Mouse (Mus musculus): ENCODE data around the gene Gatad2a. TPM values are rescaled to one million over a fixed set of nuclear protein-coding genes. Genes with fewer than 3 reads are reported as not detected.
"Not testable (repeated sequence)": the region's sequence is repeated elsewhere in the genome, so short reads cannot be mapped to it uniquely, and the experiment has no call there.

The Gatad2a gene
- total and polyA plus RNA-seq, 3 experiments, result 52.2 to 139 (median 99.3) TPM

GRCm38 (mm10) chr8:70005178-70005577 lies 9.0 kb upstream of the Gatad2a start:
- H3K9me3 ChIP-seq (replicated peaks), result no peaks in the 10 kb centered on the region
- H3K4me1 ChIP-seq (ENCODE audit: insufficient read depth, low read depth, low read length), result peaks cover 25% of the 10 kb centered on the region
- DNase-seq (ENCODE audit: low spot score), result no peak
- TF ChIP-seq GATA1 (IDR thresholded peaks at IDR 0.05; ENCODE audit: borderline replicate concordance, low read length) (no peak), GATA2 (IDR thresholded peaks at IDR 0.05; ENCODE audit: borderline replicate concordance, low read depth, low read length) (no peak), CTCF (IDR thresholded peaks at IDR 0.05; ENCODE audit: low read depth, low read length) (no peak), POLR2AphosphoS5 (IDR thresholded peaks at IDR 0.05; ENCODE audit: insufficient replicate concordance, low read depth, low read length) (no peak), TAL1 (conservative IDR thresholded peaks at IDR 0.05; ENCODE audit: low read depth, low read length) (no peak)
- peaks cover 8% of the 10 kb centered on the region for H3K27me3 ChIP-seq (ENCODE audit: insufficient read depth, low read length)
- no peak for ATAC-seq (ENCODE audit: extremely low read depth, insufficient number of reproducible peaks, low FRiP score, poor library complexity, severe bottlenecking)
- H3K4me3 ChIP-seq (ENCODE audit: low read depth, low read length), result no peak overlapping the region
- H3K36me3 ChIP-seq (replicated peaks), result no peaks in the 10 kb centered on the region

DNA sequence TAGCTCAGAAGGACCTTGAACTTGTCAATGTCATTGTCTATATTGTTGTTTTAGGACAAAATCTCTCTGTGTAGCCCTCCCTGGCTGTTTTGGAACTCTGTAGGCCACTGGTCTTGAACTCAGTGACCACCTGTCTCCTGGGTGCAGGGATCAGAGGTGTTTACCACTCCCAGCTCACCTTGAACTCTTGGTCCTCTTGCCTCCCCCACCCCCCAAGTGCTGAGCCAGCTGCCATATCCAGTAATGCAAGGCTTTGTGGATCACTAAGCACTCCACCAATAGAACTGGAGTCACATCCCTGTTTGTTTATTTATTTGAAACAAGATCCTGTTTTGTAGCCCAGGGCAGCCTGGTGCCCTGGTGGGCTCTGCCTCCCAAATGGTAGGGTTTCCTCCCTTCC lies 8.2 kb upstream of the Gatad2a start:
- Histone ChIP-seq H3K27me3 (ENCODE audit: insufficient read depth, low read length) (peaks cover 8% of the 10 kb centered on the region), H3K4me3 (ENCODE audit: low read depth, low read length) (no peak overlapping the region), H3K36me3 (replicated peaks) (no peaks in the 10 kb centered on the region), H3K9me3 (replicated peaks) (no peaks in the 10 kb centered on the region), H3K4me1 (ENCODE audit: insufficient read depth, low read depth, low read length) (peaks cover 25% of the 10 kb centered on the region)
- DNase-seq (ENCODE audit: low spot score), result no peak
- ATAC-seq (ENCODE audit: extremely low read depth, insufficient number of reproducible peaks, low FRiP score, poor library complexity, severe bottlenecking), result no peak
- TF ChIP-seq POLR2AphosphoS5 (IDR thresholded peaks at IDR 0.05; ENCODE audit: insufficient replicate concordance, low read depth, low read length), result no peak
- TF ChIP-seq GATA2 (IDR thresholded peaks at IDR 0.05; ENCODE audit: borderline replicate concordance, low read depth, low read length), result no peak
- no peak for TF ChIP-seq GATA1 (IDR thresholded peaks at IDR 0.05; ENCODE audit: borderline replicate concordance, low read length)
- no peak for TF ChIP-seq CTCF (IDR thresholded peaks at IDR 0.05; ENCODE audit: low read depth, low read length)
- no peak for TF ChIP-seq TAL1 (conservative IDR thresholded peaks at IDR 0.05; ENCODE audit: low read depth, low read length)

DNA sequence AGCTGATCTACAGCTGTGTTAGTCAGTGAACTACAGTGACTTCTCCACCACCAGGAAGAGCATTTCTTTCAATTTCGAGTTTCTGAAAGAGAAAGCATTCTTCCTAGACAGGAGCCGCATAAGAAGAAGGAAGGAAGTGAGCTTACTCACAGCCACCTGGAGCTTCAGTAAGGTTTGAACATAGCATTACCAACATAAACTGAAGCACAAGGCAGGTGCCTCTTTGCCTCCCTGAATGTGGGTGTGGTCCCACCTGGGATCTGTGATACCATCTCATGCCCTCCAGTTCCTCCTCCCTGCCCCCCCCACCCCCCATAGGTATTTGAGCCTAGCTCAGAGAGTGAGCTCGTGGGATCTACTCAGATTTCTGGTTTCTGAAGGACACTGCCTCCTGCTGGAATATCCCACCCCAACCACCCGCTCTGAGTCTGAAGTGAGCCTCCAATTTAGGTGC lies 7.0 kb upstream of the Gatad2a start:
- Histone ChIP-seq H3K4me1 (ENCODE audit: insufficient read depth, low read depth, low read length) (peaks cover 25% of the 10 kb centered on the region), H3K36me3 (replicated peaks) (no peaks in the 10 kb centered on the region), H3K9me3 (replicated peaks) (no peaks in the 10 kb centered on the region), H3K27me3 (ENCODE audit: insufficient read depth, low read length) (0 out of 2 replicates have a peak, but pooled peaks cover 3% of the 10 kb centered on the region), H3K4me3 (ENCODE audit: low read depth, low read length) (no peak overlapping the region)
- TF ChIP-seq POLR2AphosphoS5 (IDR thresholded peaks at IDR 0.05; ENCODE audit: insufficient replicate concordance, low read depth, low read length), result no peak
- ATAC-seq (ENCODE audit: extremely low read depth, insufficient number of reproducible peaks, low FRiP score, poor library complexity, severe bottlenecking), result no peak
- DNase-seq (ENCODE audit: low spot score), result no peak

- H3K4me3 ChIP-seq (ENCODE audit: low read depth, low read length), result peak overlapping the region; percentile 62; the same call in 1 of the 2 replicates
Measured at GRCm38 (mm10) chr8:70001892-70002191, 5.7 kb upstream of the Gatad2a start.

DNA sequence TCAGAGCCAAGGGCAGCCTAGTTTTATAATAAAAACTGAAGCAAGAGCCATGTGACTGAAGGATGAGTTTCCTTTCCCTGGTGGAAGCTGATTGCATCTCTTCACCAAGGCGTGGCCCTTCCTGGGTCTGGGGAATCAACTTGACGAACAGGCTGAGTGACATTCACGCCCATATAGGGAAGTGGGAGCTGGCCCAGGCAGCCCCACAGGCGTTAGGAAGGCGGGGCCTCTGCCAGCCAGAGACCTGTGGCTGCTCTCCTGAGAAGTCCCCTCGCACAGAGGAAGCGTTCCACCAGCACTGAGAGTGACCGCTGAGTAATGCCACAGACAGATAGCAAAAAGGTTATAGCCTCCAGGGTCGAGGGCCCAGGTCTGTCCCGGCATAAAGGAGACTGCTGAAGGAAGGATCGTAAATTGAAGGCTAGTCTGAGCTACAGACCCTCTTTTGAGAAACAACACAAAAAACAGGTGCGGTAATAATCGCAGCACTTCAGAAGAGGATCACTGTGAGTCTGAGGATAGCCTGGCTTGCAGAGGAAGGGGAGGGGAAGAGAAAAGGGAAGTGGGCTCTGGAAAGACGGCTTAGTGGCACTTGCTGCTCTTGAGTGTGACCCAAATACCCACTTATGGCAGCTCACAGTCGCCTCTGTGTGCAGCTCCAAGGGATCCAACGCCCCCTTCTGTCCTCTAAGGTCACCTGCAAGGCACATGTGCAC lies 5.2 kb upstream of the Gatad2a start:
- Histone ChIP-seq H3K27me3 (ENCODE audit: insufficient read depth, low read length) (0 out of 2 replicates have a peak, but pooled peaks cover 3% of the 10 kb centered on the region), H3K4me3 (ENCODE audit: low read depth, low read length) (peak overlapping the region; percentile 62), H3K36me3 (replicated peaks) (no peaks in the 10 kb centered on the region), H3K9me3 (replicated peaks) (no peaks in the 10 kb centered on the region), H3K4me1 (ENCODE audit: insufficient read depth, low read depth, low read length) (peaks cover 31% of the 10 kb centered on the region)
- ATAC-seq (ENCODE audit: extremely low read depth, insufficient number of reproducible peaks, low FRiP score, poor library complexity, severe bottlenecking) (peak; percentile 79), DNase-seq (ENCODE audit: low spot score) (peak; percentile 82)
- no peak for TF ChIP-seq TAL1 (conservative IDR thresholded peaks at IDR 0.05; ENCODE audit: low read depth, low read length)
- TF ChIP-seq CTCF (IDR thresholded peaks at IDR 0.05; ENCODE audit: low read depth, low read length), result peak; percentile 23; the same call in 1 of the 2 replicates
- TF ChIP-seq POLR2AphosphoS5 (IDR thresholded peaks at IDR 0.05; ENCODE audit: insufficient replicate concordance, low read depth, low read length), result no peak
- TF ChIP-seq GATA1 (IDR thresholded peaks at IDR 0.05; ENCODE audit: borderline replicate concordance, low read length), result no peak

More at GRCm38 (mm10) chr8:70001892-70002191, 5.7 kb upstream of the Gatad2a start:
- peaks cover 28% of the 10 kb centered on the region for H3K4me1 ChIP-seq (ENCODE audit: insufficient read depth, low read depth, low read length)
- not testable (repeated sequence) for H3K27me3 ChIP-seq (ENCODE audit: insufficient read depth, low read length); ATAC-seq (ENCODE audit: extremely low read depth, insufficient number of reproducible peaks, low FRiP score, poor library complexity, severe bottlenecking); DNase-seq (ENCODE audit: low spot score); H3K36me3 ChIP-seq (replicated peaks); H3K9me3 ChIP-seq (replicated peaks)

- H3K4me1 ChIP-seq (ENCODE audit: insufficient read depth, low read depth, low read length), result peaks cover 31% of the 10 kb centered on the region
- H3K36me3 ChIP-seq (replicated peaks), result no peaks in the 10 kb centered on the region
- DNase-seq (ENCODE audit: low spot score), result no peak
- TF ChIP-seq CTCF (IDR thresholded peaks at IDR 0.05; ENCODE audit: low read depth, low read length), result no peak
- no peak for TF ChIP-seq GATA1 (IDR thresholded peaks at IDR 0.05; ENCODE audit: borderline replicate concordance, low read length)
- no peak for TF ChIP-seq TAL1 (conservative IDR thresholded peaks at IDR 0.05; ENCODE audit: low read depth, low read length)
- TF ChIP-seq POLR2AphosphoS5 (IDR thresholded peaks at IDR 0.05; ENCODE audit: insufficient replicate concordance, low read depth, low read length), result no peak
- TF ChIP-seq GATA2 (IDR thresholded peaks at IDR 0.05; ENCODE audit: borderline replicate concordance, low read depth, low read length), result no peak
- no peaks in the 10 kb centered on the region for H3K9me3 ChIP-seq (replicated peaks)
- no peak overlapping the region for H3K4me3 ChIP-seq (ENCODE audit: low read depth, low read length)
- no peak for ATAC-seq (ENCODE audit: extremely low read depth, insufficient number of reproducible peaks, low FRiP score, poor library complexity, severe bottlenecking)
- no peaks in the 10 kb centered on the region for H3K27me3 ChIP-seq (ENCODE audit: insufficient read depth, low read length)
Measured at GRCm38 (mm10) chr8:70000226-70000625, 4.0 kb upstream of the Gatad2a start.

DNA sequence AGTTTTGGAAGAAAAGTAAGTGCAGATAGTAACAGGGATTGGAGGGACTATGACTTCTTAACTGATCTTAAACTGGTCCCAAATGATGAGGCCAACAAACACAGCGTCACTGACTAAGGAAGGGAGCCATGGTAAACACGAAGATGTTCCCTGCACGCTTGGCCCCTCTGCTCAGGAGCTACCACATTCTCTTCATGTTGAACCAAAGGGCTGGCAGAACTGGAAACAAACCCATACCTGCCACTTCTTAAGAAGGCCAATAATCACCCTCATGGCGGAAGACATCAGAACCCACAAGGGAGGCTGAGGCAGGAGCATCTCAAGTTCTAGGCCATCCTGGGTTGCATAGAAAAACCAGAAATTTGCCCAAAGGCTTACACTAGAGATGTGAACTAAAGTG lies 3.1 kb upstream of the Gatad2a start:
- TF ChIP-seq CTCF (IDR thresholded peaks at IDR 0.05; ENCODE audit: low read depth, low read length), result no peak
- TF ChIP-seq GATA2 (IDR thresholded peaks at IDR 0.05; ENCODE audit: borderline replicate concordance, low read depth, low read length), result no peak
- no peak for TF ChIP-seq TAL1 (conservative IDR thresholded peaks at IDR 0.05; ENCODE audit: low read depth, low read length)
- TF ChIP-seq GATA1 (IDR thresholded peaks at IDR 0.05; ENCODE audit: borderline replicate concordance, low read length), result no peak
- no peak for TF ChIP-seq POLR2AphosphoS5 (IDR thresholded peaks at IDR 0.05; ENCODE audit: insufficient replicate concordance, low read depth, low read length)
- Histone ChIP-seq H3K9me3 (replicated peaks) (no peaks in the 10 kb centered on the region), H3K4me1 (ENCODE audit: insufficient read depth, low read depth, low read length) (peaks cover 40% of the 10 kb centered on the region), H3K4me3 (ENCODE audit: low read depth, low read length) (no peak overlapping the region), H3K27me3 (ENCODE audit: insufficient read depth, low read length) (no peaks in the 10 kb centered on the region), H3K36me3 (replicated peaks) (peaks cover 1% of the 10 kb centered on the region)
- ATAC-seq (ENCODE audit: extremely low read depth, insufficient number of reproducible peaks, low FRiP score, poor library complexity, severe bottlenecking) (no peak), DNase-seq (ENCODE audit: low spot score) (no peak)
